In the genomic region with DNA sequence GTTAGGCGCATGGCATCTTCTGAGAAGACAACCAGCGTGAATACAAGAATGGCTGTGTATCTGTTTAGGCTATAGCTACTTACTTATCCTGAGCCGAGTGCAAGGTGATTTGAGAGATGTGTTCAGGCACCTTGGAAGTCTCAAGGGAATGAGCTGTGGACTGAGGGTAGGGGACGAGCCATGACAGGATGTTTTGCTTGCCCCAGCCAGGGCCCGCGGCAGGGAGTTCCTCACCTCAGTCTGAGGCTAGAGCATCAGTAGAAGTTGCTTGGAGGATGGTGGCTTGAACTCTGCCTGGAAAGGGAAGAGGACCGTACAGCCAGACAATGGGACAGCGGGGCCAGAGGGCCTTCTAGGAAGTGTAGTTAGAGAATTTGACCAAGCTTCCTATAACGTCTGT, we compare ENCODE assay signal across 18 mouse cellular contexts.
"Had no signal": no experiment of that assay in that cellular context is flagged by ENCODE, and none has a peak within 500 bp of the region (broad histone marks: within the 10 kb centered on the region; RNA-seq: fewer than 3 reads in every experiment).

No protein-coding gene starts in this region.

- H3K4me1 ChIP-seq: liver, embryonic 13.5 days had no signal

- H3K36me3 ChIP-seq: liver, embryonic 13.5 days; midbrain, embryonic 10.5 days; midbrain, embryonic 13.5 days; neural tube, embryonic 13.5 days had no signal

- H3K4me3 ChIP-seq: liver, embryonic 13.5 days; megakaryocyte, embryonic 14.5 days; midbrain, embryonic 10.5 days; midbrain, embryonic 13.5 days; myocyte; neural tube, embryonic 13.5 days had no signal

- ATAC-seq: intestine, postnatal 0 days; midbrain, embryonic 13.5 days; midbrain, embryonic 16.5 days had no signal

- H3K4me2 ChIP-seq: liver, embryonic 13.5 days; lung, embryonic 14.5 days; midbrain, embryonic 13.5 days; neural tube, embryonic 13.5 days had no signal

- H3K27ac ChIP-seq: kidney, postnatal 0 days; liver, embryonic 13.5 days; midbrain, embryonic 10.5 days; midbrain, embryonic 13.5 days; neural tube, embryonic 13.5 days; stomach, postnatal 0 days had no signal

- H3K9me3 ChIP-seq: liver, embryonic 13.5 days; midbrain, embryonic 10.5 days; midbrain, embryonic 13.5 days; neural tube, embryonic 13.5 days had no signal

- DNase-seq: kidney, adult 2 months; left cerebral cortex, postnatal 4 days; liver, embryonic 13.5 days; lung, embryonic 14.5 days; retina, postnatal 1 day; right cerebral cortex, postnatal 25 days; thymus, adult 2 months; thymus, postnatal 14 days; thymus, postnatal 4 days had no signal

- H3K27me3 ChIP-seq: liver, embryonic 13.5 days; midbrain, embryonic 13.5 days; neural tube, embryonic 13.5 days had no signal

- H3K9ac ChIP-seq: liver, embryonic 13.5 days; lung, embryonic 14.5 days; midbrain, embryonic 13.5 days; neural tube, embryonic 13.5 days had no signal
